Mouse (Mus musculus): Measurements from ENCODE around the gene Wdr17. TPM values are rescaled to one million over a fixed set of nuclear protein-coding genes. Genes with fewer than 3 reads are reported as not detected.

Wdr17 gene
- polyA plus RNA-seq, 1 experiment from 2014 or later: not detected

GRCm38 (mm10) chr8:54596051-54596450 is 290.9 kb downstream of the Wdr17 start:
- no peak overlapping the region for H3K4me3 ChIP-seq (ENCODE audit: low read depth, low read length)
- no peak overlapping the region for H3K27ac ChIP-seq (ENCODE audit: low read length)
- H3K36me3 ChIP-seq (ENCODE audit: control insufficient read depth, insufficient read depth): no peaks in the 10 kb centered on the region
- no peak overlapping the region for H3K4me2 ChIP-seq (ENCODE audit: low read depth, low read length)
- H3K9ac ChIP-seq (ENCODE audit: low read depth, low read length): no peak overlapping the region
- no peaks in the 10 kb centered on the region for H3K27me3 ChIP-seq (ENCODE audit: control insufficient read depth, insufficient read depth, low read depth, low read length)
- H3K4me1 ChIP-seq (ENCODE audit: control insufficient read depth, low read depth, low read length): no peaks in the 10 kb centered on the region; the same call in 1 of the 2 replicates
- WGBS (ENCODE audit: insufficient replicate concordance): 51% methylated on average over 2 of the region's 2 CpGs
- H3K9me3 ChIP-seq (replicated peaks; ENCODE audit: control insufficient read depth, low read length): no peaks in the 10 kb centered on the region
- no peak for ATAC-seq (ENCODE audit: low read depth)

- Histone ChIP-seq H3K27ac (ENCODE audit: low read length) (no peak overlapping the region), H3K36me3 (ENCODE audit: control insufficient read depth, insufficient read depth) (no peaks in the 10 kb centered on the region), H3K27me3 (ENCODE audit: control insufficient read depth, insufficient read depth, low read depth, low read length) (no peaks in the 10 kb centered on the region), H3K4me3 (ENCODE audit: low read depth, low read length) (no peak overlapping the region), H3K4me2 (ENCODE audit: low read depth, low read length) (no peak overlapping the region), H3K9me3 (replicated peaks; ENCODE audit: control insufficient read depth, low read length) (no peaks in the 10 kb centered on the region), H3K9ac (ENCODE audit: low read depth, low read length) (no peak overlapping the region), H3K4me1 (ENCODE audit: control insufficient read depth, low read depth, low read length) (no peaks in the 10 kb centered on the region)
- WGBS (ENCODE audit: insufficient replicate concordance): 75% methylated on average over 5 of the region's 5 CpGs
- ATAC-seq (ENCODE audit: low read depth): no peak
These were observed 292.4 kb downstream of the Wdr17 start for GRCm38 (mm10) chr8:54594634-54595033.

GRCm38 (mm10) chr8:54582886-54583285 is 304.1 kb downstream of the Wdr17 start:
- H3K4me2 ChIP-seq (ENCODE audit: low read depth, low read length): no peak overlapping the region
- no peak overlapping the region for H3K9ac ChIP-seq (ENCODE audit: low read depth, low read length)
- H3K9me3 ChIP-seq (replicated peaks; ENCODE audit: control insufficient read depth, low read length): no peaks in the 10 kb centered on the region
- H3K27me3 ChIP-seq (ENCODE audit: control insufficient read depth, insufficient read depth, low read depth, low read length): no peaks in the 10 kb centered on the region
- H3K4me3 ChIP-seq (ENCODE audit: low read depth, low read length): no peak overlapping the region
- 18% methylated on average over 1 of the region's 1 CpGs for WGBS (ENCODE audit: insufficient replicate concordance)
- no peak for ATAC-seq (ENCODE audit: low read depth)
- no peaks in the 10 kb centered on the region for H3K36me3 ChIP-seq (ENCODE audit: control insufficient read depth, insufficient read depth)
- no peaks in the 10 kb centered on the region for H3K4me1 ChIP-seq (ENCODE audit: control insufficient read depth, low read depth, low read length)
- no peak overlapping the region for H3K27ac ChIP-seq (ENCODE audit: low read length)

DNA sequence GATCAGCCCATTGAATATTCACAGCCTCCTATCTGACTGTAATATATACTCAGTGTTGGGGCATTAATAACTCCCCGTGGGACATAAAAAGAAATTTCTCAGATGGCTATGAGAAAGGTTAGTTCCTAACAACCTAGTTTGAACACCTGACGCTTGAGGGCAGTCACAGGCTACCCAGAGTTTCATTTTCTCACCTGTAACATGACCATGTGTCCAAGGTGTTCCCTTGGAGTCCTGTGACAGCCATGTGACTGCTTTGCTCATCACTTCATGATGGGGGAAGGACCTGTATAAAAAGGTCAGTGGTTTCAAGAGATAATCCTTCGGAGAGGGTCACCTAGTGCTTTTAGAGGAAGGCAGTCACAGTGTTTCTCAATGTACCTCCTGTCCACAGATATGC is 305.5 kb downstream of the Wdr17 start:
- Histone ChIP-seq H3K36me3 (ENCODE audit: control insufficient read depth, insufficient read depth) (no peaks in the 10 kb centered on the region), H3K27me3 (ENCODE audit: control insufficient read depth, insufficient read depth, low read depth, low read length) (no peaks in the 10 kb centered on the region), H3K4me1 (ENCODE audit: control insufficient read depth, low read depth, low read length) (no peaks in the 10 kb centered on the region), H3K27ac (ENCODE audit: low read length) (no peak overlapping the region), H3K9me3 (replicated peaks; ENCODE audit: control insufficient read depth, low read length) (no peaks in the 10 kb centered on the region), H3K4me2 (ENCODE audit: low read depth, low read length) (no peak overlapping the region), H3K4me3 (ENCODE audit: low read depth, low read length) (no peak overlapping the region), H3K9ac (ENCODE audit: low read depth, low read length) (no peak overlapping the region)
- no peak for ATAC-seq (ENCODE audit: low read depth)
- 47% methylated on average over 3 of the region's 3 CpGs for WGBS (ENCODE audit: insufficient replicate concordance)

Other genes with a start within 250 kb of the Wdr17 start
- 2.8 and 2.9 TPM in 2 replicates for gene Gpm6a, start 67.7 kb upstream of the Wdr17 start, polyA plus RNA-seq (2015; fragmentation: Nextera tagmentation; extraction: Ambion mirVana)